Mouse (Mus musculus) spleen, adult 2 months (tissue): ENCODE data around the gene 1700014D04Rik. TPM values are rescaled to one million over a fixed set of nuclear protein-coding genes. Genes with fewer than 3 reads are reported as not detected.
"Not testable (repeated sequence)": the region's sequence is repeated elsewhere in the genome, so short reads cannot be mapped to it uniquely, and the experiment has no call there.

Experiments used
- DNase-seq, 2 experiments: peaks; one replicate each; pipeline versions ENCODE4 v3.0.0 to v3.0.0-alpha.2; 2012 to 2021; ENCODE audit warnings: low spot score in 2 of 2, low read depth in 1 of 2
- H3K27ac ChIP-seq: fragments of 200-500 bp; 2 replicates; pipeline ENCODE4 v1.5.1; 2012; ENCODE audit warnings: low read length, inconsistent platforms; ENCODE audit not compliant: insufficient read depth
- H3K27me3 ChIP-seq: fragments of 200-500 bp; 2 replicates; pipeline ENCODE4 v1.6.1; 2012; ENCODE audit warnings: mild to moderate bottlenecking, moderate library complexity, low read length, inconsistent platforms; ENCODE audit not compliant: control insufficient read depth, insufficient read depth
- H3K36me3 ChIP-seq: fragments of 200-500 bp; 2 replicates; pipeline ENCODE4 v1.6.1; 2012; ENCODE audit warnings: mild to moderate bottlenecking, low read length, inconsistent platforms; ENCODE audit not compliant: control insufficient read depth, insufficient read depth
- H3K4me1 ChIP-seq: fragments of 200-500 bp; 2 replicates; pipeline ENCODE4 v1.6.1; 2011; ENCODE audit warnings: inconsistent platforms; ENCODE audit not compliant: control insufficient read depth, insufficient read depth, insufficient read length
- H3K4me3 ChIP-seq: fragments of 200-500 bp; 2 replicates; pipeline ENCODE4 v1.5.1; 2011; ENCODE audit warnings: mild to moderate bottlenecking, inconsistent platforms; ENCODE audit not compliant: insufficient read depth, insufficient read length; ENCODE audit errors: extremely low read depth
- CTCF ChIP-seq: fragments of 200-500 bp; IDR thresholded peaks from 2 replicates; pipeline ENCODE4 v1.5.1; 2011; ENCODE audit warnings: mild to moderate bottlenecking, inconsistent platforms; ENCODE audit not compliant: insufficient read depth, insufficient read length, insufficient replicate concordance; ENCODE audit errors: extremely low read depth
- POLR2A ChIP-seq: fragments of 200-500 bp; IDR thresholded peaks from 2 replicates; pipeline ENCODE4 v1.6.1; 2011; ENCODE audit warnings: low read depth, low read length, inconsistent platforms
- WGBS: fragments of 180-500 bp; shearing (Covaris S2); methylation state at CpG from one replicate; pipeline ENCODE4 v1.1.7; 2018; 5-methylcytosine and 5-hydroxymethylcytosine counted together
- polyA plus RNA-seq: library from polyadenylated mRNA; depleted of rRNA; stranded (reverse); fragments of >200 nt; gene quantifications from 2 replicates; pipeline ENCODE4 v1.2.3, GENCODE M21; 2012

The 1700014D04Rik gene
- polyA plus RNA-seq, 1 experiment: 0.06 TPM

DNA sequence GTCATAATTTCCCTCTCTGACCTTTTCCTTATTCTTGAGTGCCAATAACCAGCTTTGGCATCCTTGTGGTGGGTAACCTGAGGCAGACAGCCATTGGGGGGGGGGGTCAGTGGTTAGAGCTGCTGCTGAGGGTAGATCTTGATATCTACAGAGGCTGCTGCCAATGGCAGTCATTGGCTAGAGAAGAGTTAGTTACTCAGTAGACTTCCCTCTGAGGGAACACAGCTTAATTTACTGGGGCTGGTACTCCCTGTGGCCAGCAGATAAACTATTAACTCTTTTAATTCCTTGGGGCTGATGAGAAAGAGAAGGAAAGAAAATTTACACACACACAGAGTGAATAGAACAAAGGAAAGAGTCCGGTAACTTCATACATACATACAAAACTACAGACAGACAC is 27.1 kb downstream of the 1700014D04Rik start:
- Histone ChIP-seq H3K27ac (no peak overlapping the region), H3K4me1 (no peaks in the 10 kb centered on the region), H3K27me3 (no peaks in the 10 kb centered on the region), H3K4me3 (no peak overlapping the region), H3K36me3 (no peaks in the 10 kb centered on the region)
- DNase-seq: no peak
- WGBS: 77% methylated on average over 1 of the region's 1 CpGs
- no peak for TF ChIP-seq POLR2A
- no peak for TF ChIP-seq CTCF

DNA sequence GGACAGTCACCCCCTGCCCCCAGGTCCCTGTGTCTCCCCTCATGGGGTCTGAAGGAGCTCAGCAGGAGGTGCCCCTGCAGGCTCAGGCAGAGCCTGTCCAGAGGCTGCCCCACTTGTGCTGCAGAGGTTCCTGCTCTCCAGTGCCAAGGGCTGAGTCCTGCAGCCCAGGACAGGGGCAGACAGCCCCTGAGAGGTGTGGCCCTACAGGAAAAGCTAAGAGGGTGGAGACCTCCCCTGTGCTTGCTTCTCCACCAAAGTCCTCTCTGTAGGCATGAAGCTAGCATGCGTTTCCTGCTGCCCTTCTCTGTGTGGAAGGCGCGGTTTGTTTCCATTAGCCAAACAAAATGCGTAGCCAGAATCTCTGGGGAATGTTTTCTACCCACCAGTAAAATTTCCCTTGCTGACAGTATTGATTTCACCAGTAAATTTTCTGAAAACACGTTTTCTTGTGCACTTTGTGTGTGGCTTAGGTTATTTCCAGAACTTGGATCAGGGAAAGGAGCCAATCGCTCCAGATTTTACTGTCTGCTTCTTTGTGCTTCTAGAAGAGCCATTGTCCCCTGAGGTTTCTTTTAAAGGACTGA is 27.6 kb downstream of the 1700014D04Rik start:
- H3K36me3 ChIP-seq, H3K4me3 ChIP-seq, H3K27me3 ChIP-seq, DNase-seq, H3K27ac ChIP-seq, H3K4me1 ChIP-seq: not testable (repeated sequence)
- 17% methylated on average over 6 of the region's 6 CpGs for WGBS

DNA sequence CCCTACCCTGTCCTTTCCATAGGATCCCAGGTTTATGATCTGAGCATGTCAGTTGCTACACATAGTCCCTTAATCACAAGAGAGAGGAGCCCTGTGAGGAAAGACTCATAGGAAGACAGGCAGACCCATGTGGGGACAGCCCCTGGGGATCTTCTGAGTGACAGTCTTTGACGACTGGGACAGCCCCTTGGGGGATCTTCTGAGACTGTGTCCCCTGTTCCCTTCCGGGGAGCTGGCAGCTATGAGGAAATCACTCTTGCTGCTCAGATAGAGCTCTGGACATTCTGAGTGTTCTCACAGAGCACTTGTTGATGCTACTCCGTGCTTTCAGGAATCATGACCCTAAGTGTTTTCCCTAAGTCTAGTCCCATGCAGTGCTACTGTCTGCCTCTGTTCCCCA is 32.8 kb downstream of the 1700014D04Rik start:
- no peaks in the 10 kb centered on the region for H3K36me3 ChIP-seq
- no peaks in the 10 kb centered on the region; the same call in 1 of the 2 replicates for H3K4me1 ChIP-seq
- H3K4me3 ChIP-seq: no peak overlapping the region
- TF ChIP-seq POLR2A (no peak), CTCF (no peak)
- DNase-seq: no peak
- 42% methylated on average over 3 of the region's 3 CpGs for WGBS
- no peaks in the 10 kb centered on the region for H3K27me3 ChIP-seq
- H3K27ac ChIP-seq: no peak overlapping the region

DNA sequence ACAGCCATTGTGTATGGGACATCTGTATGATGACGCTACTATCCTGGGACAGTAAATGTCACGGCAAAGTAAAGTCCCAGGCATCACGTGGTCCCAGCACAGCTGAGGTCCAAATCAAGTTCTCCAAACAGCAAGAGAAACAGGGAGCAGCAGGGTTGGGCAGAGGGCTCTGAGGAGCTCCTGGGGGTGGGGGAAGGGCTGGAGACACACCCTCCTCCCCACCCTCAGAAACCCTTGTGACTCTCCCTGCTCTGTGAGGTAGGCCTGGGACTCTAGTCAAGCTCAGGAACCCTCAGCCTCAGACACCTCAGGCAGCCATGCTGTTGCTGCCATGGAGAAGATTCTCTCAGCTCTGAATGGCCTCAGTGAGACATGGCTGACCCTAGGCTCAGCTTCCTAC is 34.6 kb downstream of the 1700014D04Rik start, which contains the start of gene Spata31d1b:
Spata31d1b (plus strand) TSS at position 301 of the 400 bp plus-strand sequence.
- not testable (repeated sequence) for H3K27me3 ChIP-seq, DNase-seq, H3K4me1 ChIP-seq, H3K36me3 ChIP-seq, H3K27ac ChIP-seq, H3K4me3 ChIP-seq
- 77% methylated on average over 3 of the region's 3 CpGs for WGBS

DNA sequence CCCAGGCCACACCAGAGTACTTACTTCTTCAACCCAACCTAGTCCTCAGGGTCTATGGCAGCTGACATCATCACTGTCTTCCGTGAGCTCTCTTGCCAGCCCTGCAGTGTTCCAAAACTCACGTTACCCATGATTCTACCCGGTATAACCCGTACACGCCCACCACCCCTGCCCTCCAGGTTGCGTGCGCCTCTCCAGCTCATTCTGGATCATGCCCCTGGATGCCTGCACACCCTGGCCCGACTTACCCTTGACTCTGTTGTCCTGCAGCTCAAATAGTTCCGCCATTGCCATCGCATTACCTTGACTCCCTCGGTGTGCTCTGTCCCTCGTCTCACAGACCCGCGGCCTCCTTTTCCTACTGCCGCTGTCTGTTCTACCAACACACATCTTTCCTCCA is 36.3 kb downstream of the 1700014D04Rik start, which contains the start of gene Spata31d1a:
Spata31d1a (minus strand) TSS at position 101 of the 400 bp plus-strand sequence.
- Histone ChIP-seq H3K4me1 (no peaks in the 10 kb centered on the region; the same call in 1 of the 2 replicates), H3K4me3 (no peak within 1 kb of the TSS), H3K36me3 (no peaks in the 10 kb centered on the region), H3K27ac (no peak within 1 kb of the TSS), H3K27me3 (no peaks in the 10 kb centered on the region)
- 87% methylated on average over 15 of the region's 15 CpGs for WGBS
- no peak for DNase-seq
- TF ChIP-seq POLR2A (no peak), CTCF (no peak)

DNA sequence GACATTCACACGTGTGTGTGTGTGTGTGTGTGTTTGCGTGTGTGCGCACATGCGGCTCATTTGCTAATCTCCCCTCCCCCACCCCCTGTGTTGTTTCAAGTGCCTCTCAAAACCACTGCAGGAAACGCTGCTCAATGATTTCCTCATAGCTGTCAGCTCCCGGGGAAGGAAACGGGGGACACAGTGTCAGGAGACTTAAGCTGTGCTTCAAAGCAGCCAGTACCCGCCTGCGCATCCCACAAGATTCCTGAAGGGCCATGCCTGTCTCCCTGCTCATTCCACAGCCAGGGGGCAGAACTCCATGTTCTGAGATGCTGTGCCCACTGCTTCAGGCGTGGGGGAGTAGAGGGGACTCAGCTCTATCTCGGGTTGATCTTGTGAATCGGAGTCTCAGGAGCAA is 42.0 kb downstream of the 1700014D04Rik start:
- Histone ChIP-seq H3K4me3 (0 out of 2 replicates have a peak overlapping the region, but pooled peaks have one; percentile 4), H3K27ac (no peak overlapping the region), H3K36me3 (no peaks in the 10 kb centered on the region), H3K27me3 (no peaks in the 10 kb centered on the region), H3K4me1 (peaks cover 8% of the 10 kb centered on the region; the same call in 1 of the 2 replicates)
- peak in 1 of 2 experiments; percentile 35 for DNase-seq
- no peak for TF ChIP-seq POLR2A
- TF ChIP-seq CTCF: no peak
- WGBS: 9% methylated on average over 12 of the region's 12 CpGs

DNA sequence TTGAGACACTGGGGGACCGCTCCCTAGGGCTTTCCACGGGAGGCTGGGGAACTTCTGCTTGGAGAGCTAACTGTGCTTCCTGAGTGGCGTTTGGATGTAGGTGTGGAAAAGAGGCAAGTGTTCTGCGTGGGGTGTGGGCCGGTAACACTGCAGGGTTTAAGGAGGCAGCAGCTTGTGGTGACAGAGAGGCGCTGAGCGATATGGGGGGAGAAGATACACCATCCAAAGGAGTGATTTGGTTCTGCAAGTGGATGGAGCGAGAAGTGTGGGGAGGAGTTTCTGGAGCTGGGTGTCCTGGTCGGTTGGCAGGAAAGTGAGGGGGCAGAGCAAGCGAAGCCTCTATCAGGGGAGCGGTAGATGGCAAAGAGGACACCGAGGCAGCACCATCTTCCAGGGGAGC is 43.0 kb downstream of the 1700014D04Rik start:
- Histone ChIP-seq H3K27me3 (no peaks in the 10 kb centered on the region), H3K36me3 (no peaks in the 10 kb centered on the region), H3K4me3 (no peak overlapping the region), H3K4me1 (peaks cover 8% of the 10 kb centered on the region; the same call in 1 of the 2 replicates), H3K27ac (no peak overlapping the region)
- no peak for DNase-seq
- 82% methylated on average over 12 of the region's 12 CpGs for WGBS
- TF ChIP-seq POLR2A (no peak), CTCF (no peak)

DNA sequence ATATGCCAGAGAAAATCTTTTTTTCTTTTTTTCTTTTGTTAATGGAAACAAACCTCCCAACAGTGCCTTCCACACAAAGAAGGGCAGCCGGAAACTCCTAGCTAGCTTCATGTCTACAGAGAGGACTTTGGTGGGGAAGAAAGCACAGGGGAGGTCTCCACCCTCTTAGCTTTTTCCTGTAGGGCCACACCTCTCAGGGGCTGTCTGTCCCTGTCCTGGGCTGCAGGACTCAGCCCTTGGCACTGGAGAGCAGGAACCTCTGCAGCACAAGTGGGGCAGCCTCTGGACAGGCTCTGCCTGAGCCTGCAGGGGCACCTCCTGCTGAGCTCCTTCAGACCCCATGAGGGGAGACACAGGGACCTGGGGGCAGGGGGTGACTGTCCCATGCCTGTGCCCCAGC is 46.4 kb downstream of the 1700014D04Rik start:
- DNase-seq, H3K36me3 ChIP-seq, H3K27me3 ChIP-seq, H3K4me3 ChIP-seq, H3K27ac ChIP-seq, H3K4me1 ChIP-seq: not testable (repeated sequence)
- 74% methylated on average over 1 of the region's 1 CpGs for WGBS
